Mouse (Mus musculus) E14TG2a.4 (cell line): Measurements from ENCODE around the gene Smim24.

Source experiments
- CTCF ChIP-seq: conservative IDR thresholded peaks from 2 replicates; pipeline ENCODE4 v1.5.1; 2014; ENCODE audit warnings: low read length
- NANOG ChIP-seq: IDR thresholded peaks from 2 replicates; pipeline ENCODE4 v1.6.1; 2014; ENCODE audit warnings: borderline replicate concordance, low read length, mixed read lengths

DNA sequence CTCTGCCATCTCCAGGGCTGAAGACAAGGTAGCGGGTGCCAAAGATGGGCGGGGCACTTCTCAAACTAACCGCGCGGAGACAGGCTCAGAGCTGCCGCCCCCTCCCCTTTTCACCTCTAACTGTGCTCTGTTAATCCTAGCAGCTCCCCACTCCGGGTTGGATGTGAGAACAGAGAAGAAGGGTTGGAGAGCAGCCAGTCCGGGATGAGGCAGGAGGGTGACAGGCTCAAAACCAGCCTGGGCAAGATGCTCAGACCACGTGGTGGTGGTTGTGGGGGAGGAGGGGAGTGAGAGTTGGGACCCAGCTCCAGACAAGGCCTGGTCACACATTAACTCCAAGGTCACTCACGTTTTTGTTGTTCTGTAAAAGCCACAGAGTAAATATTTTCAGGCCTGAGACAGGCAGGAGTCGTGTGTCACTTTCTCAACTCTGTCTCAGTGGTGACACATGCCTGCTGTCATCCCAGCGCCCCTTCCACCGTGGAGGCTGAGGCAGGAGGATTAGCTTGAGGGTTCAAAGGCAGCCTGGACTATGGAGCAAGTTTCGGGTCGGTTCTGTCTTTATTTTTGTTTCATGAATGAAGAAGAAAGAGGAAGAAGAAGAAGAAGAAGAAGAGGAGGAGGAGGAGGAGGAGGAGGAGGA lies 38.8 kb downstream of the Smim24 start:
- TF ChIP-seq CTCF (no peak), NANOG (no peak)
